Mouse (Mus musculus): ENCODE results near the gene Mfsd6.

Gene Mfsd6

DNA sequence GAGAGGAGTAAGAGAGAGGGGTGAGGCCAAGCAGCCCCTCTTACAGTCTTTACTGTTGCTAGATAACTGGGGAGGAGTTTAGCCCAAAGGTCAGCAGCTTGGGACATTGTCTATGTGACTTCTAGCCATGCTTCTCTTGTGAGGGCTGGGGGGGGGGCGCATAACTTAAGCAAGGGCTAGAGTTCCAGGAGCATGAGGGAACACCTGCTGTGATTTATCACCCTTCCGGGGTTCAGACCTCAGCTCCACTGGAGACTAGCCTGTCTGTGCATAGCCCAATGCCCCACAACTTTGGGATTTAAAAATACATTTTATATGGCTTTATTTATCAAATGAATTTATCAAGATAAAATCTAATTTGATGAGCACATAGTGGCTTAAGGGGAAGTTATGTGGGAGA, 89.2 kb downstream of the Mfsd6 start:
- DNase-seq: no peak

GRCm38 (mm10) chr1:52635932-52636331, 91.3 kb downstream of the Mfsd6 start:
- DNase-seq: no peak

DNA sequence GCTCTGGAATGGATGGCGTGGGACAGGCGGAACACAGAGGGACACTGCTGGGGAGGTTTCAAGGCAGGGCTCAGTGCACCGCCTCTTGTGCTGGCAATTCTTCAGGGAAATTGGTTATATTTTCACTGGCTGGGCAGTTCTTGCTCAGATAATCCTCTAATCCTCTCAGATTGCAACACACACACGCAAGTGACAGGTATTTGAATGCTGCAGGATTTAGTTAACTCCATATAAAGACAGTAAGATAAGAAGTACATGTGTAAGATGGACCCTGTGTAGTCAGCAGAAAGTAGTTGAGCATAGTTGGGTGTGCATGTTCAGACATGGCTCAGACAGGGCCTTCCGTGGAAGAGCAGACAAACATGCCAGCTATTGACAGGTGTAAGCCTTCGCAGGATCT, 93.0 kb downstream of the Mfsd6 start:
- DNase-seq: no peak

DNA sequence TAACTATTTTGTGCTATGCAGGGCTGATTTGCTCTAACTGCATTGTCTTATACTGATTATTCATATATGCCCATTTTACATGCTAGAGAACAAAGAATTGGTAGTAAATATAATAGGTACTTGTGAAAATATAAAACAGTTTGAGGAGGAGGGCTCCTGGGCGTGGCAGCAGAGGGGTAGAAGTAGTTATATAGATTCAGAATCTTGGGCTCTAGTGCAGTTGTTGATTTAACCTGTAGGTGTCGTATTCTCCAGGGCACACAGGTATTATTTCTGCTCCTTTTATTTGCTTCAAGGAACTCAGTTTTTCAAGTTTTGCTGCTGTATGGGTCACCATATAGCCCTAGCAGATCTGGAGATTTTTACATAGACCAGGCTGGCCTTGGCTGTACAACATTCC, 95.7 kb downstream of the Mfsd6 start:
- DNase-seq: no peak

DNA sequence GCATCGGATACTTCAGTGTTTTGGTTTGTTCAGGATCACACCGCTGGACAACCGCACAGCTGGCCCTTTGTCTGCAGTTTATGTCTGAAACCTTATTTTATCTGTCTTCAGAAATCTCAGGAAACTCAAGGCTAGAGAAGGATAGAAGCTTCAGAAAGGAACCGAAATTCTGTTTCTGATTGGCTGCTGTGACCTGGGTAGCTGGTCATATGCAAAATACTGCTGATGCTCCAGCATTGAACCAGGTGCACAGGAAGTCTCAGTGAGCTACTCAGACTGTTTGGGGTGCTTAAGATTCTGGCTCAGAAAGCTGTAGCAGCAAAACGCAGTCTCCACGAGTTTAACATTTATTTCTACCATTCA, 96.3 kb downstream of the Mfsd6 start:
- no peak for DNase-seq

DNA sequence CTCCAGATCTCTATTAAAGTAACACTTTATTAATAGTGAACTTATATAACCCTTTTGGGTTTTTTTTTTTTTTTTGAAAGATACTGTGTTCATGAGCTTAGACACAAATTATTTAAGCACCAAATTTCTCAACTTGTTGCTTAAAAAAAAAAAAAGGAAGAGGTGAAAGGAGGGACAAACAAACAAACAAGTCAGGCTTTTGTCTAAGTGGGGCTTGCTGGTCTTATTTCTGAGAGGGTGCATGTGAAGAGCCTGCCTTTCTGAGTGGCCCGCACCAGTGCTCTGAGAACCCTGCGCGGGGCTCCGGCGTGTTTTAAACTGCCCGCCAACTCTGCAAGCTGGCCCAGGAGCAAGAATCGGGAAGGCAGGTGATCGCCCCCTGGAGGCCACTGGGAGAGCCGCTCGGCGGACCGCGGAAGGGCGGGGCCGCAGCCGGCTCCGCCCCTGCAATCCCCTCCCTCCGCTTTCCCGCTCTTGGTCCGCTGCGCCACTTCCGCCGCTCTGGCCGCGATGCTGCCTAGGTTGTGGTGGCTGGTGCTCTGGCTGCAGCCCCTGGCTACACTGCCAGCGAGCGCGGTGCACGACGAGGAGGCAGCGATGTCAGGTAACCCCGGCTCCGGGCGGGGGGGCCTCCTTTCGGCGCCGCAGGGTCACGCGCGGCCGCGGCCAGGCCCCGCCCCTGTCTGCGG, 96.9 kb downstream of the Mfsd6 start, which contains the start of gene Nemp2:
Nemp2 (plus strand) TSS at position 456 of the 689 bp plus-strand sequence.
- peak; percentile 89 for DNase-seq

- DNase-seq: no peak
These were observed 106.8 kb downstream of the Mfsd6 start for GRCm38 (mm10) chr1:52620442-52620841.

DNA sequence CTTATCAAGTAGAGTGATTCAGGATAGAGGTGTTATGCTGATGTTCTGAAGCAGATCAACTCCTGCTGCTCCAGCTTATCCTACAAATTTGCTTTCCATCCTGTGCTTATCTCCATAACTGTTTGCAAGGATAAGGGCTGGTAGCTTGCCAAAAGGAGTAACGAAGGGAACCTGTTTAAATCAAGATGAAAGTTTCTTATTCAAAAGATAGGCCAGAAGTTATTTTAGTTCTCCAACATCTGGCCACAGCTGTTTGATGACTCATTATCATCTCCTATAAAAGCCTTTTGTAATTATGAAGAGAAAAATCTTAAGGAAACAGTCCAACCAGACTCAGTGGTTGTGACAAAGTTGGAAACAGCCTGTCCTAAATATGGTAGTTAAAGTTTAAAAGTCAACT, 109.0 kb downstream of the Mfsd6 start:
- DNase-seq: no peak

- DNase-seq: no peak
These were observed 118.8 kb downstream of the Mfsd6 start for GRCm38 (mm10) chr1:52608486-52608885.

- DNase-seq: no peak
These were observed 119.6 kb downstream of the Mfsd6 start for GRCm38 (mm10) chr1:52607700-52608099.

Data from liver (tissue).